Mouse (Mus musculus) midbrain, embryonic 10.5 days (tissue): ENCODE measurements around the gene Dirc2. TPM values are rescaled to one million over a fixed set of nuclear protein-coding genes. Genes with fewer than 3 reads are reported as not detected.

Source experiments
- DNase-seq: peaks from one replicate; pipeline ENCODE4 v3.0.0-alpha.2; 2017; ENCODE audit warnings: low spot score
- H3K27ac ChIP-seq: fragments of 300-500 bp; sonication (generic); replicated peaks from 2 replicates; pipeline ENCODE4 v1.5.1; 2016; ENCODE audit warnings: mild to moderate bottlenecking
- H3K27me3 ChIP-seq: fragments of 300-500 bp; sonication (generic); 2 replicates; pipeline ENCODE4 v1.6.1; 2016; ENCODE audit warnings: low read depth, mild to moderate bottlenecking; ENCODE audit not compliant: poor library complexity, severe bottlenecking
- H3K36me3 ChIP-seq: fragments of 300-500 bp; sonication (generic); 2 replicates; pipeline ENCODE4 v1.6.1; 2016; ENCODE audit warnings: mild to moderate bottlenecking, moderate library complexity
- H3K4me1 ChIP-seq: fragments of 300-500 bp; sonication (generic); 2 replicates; pipeline ENCODE4 v1.6.1; 2016
- H3K4me3 ChIP-seq: fragments of 300-500 bp; sonication (generic); 2 replicates; pipeline ENCODE4 v1.5.1; 2016; ENCODE audit warnings: mild to moderate bottlenecking, moderate library complexity
- H3K9me3 ChIP-seq: fragments of 300-500 bp; sonication (generic); replicated peaks from 2 replicates; pipeline ENCODE4 v1.6.1; 2016; ENCODE audit warnings: mild to moderate bottlenecking
- WGBS: fragments of 180-500 bp; shearing (Covaris S2); methylation state at CpG from one replicate; pipeline ENCODE4 v1.1.7; 2016; 5-methylcytosine and 5-hydroxymethylcytosine counted together
- polyA plus RNA-seq: library from polyadenylated mRNA; unstranded; fragments of >200 nt; fragmentation: Nextera tagmentation; extraction: Ambion mirVana; gene quantifications from 2 replicates; pipeline ENCODE4 v1.2.1, GENCODE M21; 2016

Dirc2 gene
- polyA plus RNA-seq, 1 experiment from 2014 or later, result 12.5 TPM

GRCm38 (mm10) chr16:35784134-35784725, 15.1 kb upstream of the Dirc2 start:
- WGBS, result 89% methylated on average over 7 of the region's 7 CpGs
- no peaks in the 10 kb centered on the region for H3K27me3 ChIP-seq

DNA sequence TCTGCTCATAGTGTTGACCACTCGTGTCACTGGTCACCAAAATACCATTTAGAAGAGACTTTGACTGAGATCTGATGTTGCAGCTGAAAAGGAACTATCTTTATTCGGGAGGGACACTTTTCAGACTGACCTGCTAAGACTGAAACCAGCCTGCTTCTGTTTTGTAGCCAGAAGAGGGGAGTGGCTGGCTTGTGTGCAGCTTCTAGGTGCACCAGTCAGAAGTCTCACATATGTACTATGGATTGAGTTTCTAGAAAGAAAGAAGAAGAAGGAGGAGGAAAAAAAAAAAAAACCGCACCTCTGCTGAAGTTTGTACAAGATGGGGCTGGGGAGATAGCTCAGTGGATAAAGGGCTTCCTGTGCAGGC, 14.0 kb upstream of the Dirc2 start:
- peaks cover 8% of the 10 kb centered on the region for H3K4me1 ChIP-seq
- no peak overlapping the region for H3K27ac ChIP-seq
- H3K9me3 ChIP-seq, result no peaks in the 10 kb centered on the region
- no peak overlapping the region for H3K4me3 ChIP-seq
- no peaks in the 10 kb centered on the region for H3K27me3 ChIP-seq
- WGBS, result 90% methylated on average over 3 of the region's 3 CpGs
- H3K36me3 ChIP-seq, result peaks cover 10% of the 10 kb centered on the region
- DNase-seq, result no peak

More at GRCm38 (mm10) chr16:35784134-35784725, 15.1 kb upstream of the Dirc2 start:
- no peak for DNase-seq
- no peaks in the 10 kb centered on the region for H3K9me3 ChIP-seq
- H3K27ac ChIP-seq, result no peak overlapping the region
- peaks cover 8% of the 10 kb centered on the region for H3K4me1 ChIP-seq
- H3K4me3 ChIP-seq, result no peak overlapping the region
- peaks cover 19% of the 10 kb centered on the region for H3K36me3 ChIP-seq

GRCm38 (mm10) chr16:35782451-35783206, 13.5 kb upstream of the Dirc2 start:
- Histone ChIP-seq H3K27me3 (no peaks in the 10 kb centered on the region), H3K9me3 (no peaks in the 10 kb centered on the region), H3K4me1 (peaks cover 6% of the 10 kb centered on the region), H3K4me3 (no peak overlapping the region), H3K27ac (no peak overlapping the region), H3K36me3 (peaks cover 5% of the 10 kb centered on the region; the same call in 1 of the 2 replicates)
- 92% methylated on average over 13 of the region's 13 CpGs for WGBS
- DNase-seq, result no peak

- no peak overlapping the region for H3K4me3 ChIP-seq
- 91% methylated on average over 5 of the region's 5 CpGs for WGBS
- DNase-seq, result no peak
- no peaks in the 10 kb centered on the region for H3K36me3 ChIP-seq
- no peaks in the 10 kb centered on the region for H3K4me1 ChIP-seq
- no peaks in the 10 kb centered on the region for H3K9me3 ChIP-seq
- no peaks in the 10 kb centered on the region for H3K27me3 ChIP-seq
- H3K27ac ChIP-seq, result no peak overlapping the region
Observed at GRCm38 (mm10) chr16:35781651-35782050, 12.5 kb upstream of the Dirc2 start.

DNA sequence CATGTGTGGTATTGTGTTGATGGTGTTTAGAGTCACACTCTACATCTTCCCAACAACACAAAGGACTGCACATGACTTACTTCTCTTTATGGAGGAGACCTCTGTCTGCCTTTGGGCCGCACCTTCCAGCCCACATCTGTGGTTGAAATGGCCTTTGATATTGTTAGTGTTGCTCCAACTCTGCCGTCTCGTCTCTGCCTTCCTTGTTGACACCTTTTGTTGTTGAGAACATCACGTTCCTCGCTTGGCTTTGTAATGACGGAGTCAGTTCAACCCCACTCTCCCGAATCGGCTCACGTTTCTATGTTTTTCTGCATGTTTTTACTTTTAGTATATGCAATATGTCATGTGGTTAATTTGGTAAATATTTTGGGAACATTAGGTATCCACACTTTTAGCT, 11.9 kb upstream of the Dirc2 start:
- no peaks in the 10 kb centered on the region for H3K27me3 ChIP-seq
- no peak overlapping the region for H3K27ac ChIP-seq
- no peaks in the 10 kb centered on the region for H3K36me3 ChIP-seq
- DNase-seq, result no peak
- H3K9me3 ChIP-seq, result no peaks in the 10 kb centered on the region
- WGBS, result 92% methylated on average over 9 of the region's 9 CpGs
- H3K4me3 ChIP-seq, result no peak overlapping the region
- no peaks in the 10 kb centered on the region for H3K4me1 ChIP-seq

GRCm38 (mm10) chr16:35779681-35780080, 10.5 kb upstream of the Dirc2 start:
- H3K4me3 ChIP-seq, result no peak overlapping the region
- H3K9me3 ChIP-seq, result no peaks in the 10 kb centered on the region
- WGBS, result 92% methylated on average over 7 of the region's 7 CpGs
- H3K27me3 ChIP-seq, result no peaks in the 10 kb centered on the region
- no peak overlapping the region for H3K27ac ChIP-seq
- H3K36me3 ChIP-seq, result no peaks in the 10 kb centered on the region
- no peaks in the 10 kb centered on the region for H3K4me1 ChIP-seq
- no peak for DNase-seq

DNA sequence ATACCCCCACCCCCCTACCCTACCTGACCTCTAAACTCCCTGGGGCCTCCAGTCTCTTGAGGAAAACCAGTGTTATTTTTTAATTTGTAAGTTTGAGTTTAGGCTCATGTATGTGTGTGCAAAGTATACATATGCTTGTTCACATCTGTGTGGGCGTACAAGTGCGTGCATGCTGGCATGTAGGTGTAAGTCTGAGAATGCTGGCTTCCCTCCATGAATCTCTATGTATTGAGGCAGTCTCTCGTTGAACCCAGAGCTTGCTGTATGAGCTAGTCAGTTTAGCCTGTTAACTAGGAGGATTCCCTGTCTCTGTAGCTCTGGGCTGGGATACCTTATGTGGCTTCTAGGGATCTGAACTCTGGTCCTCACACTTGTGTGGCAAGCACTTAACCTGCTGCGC, 8.6 kb upstream of the Dirc2 start:
- Histone ChIP-seq H3K36me3 (peaks cover 2% of the 10 kb centered on the region; the same call in 1 of the 2 replicates), H3K4me1 (no peaks in the 10 kb centered on the region), H3K9me3 (no peaks in the 10 kb centered on the region), H3K27me3 (no peaks in the 10 kb centered on the region), H3K4me3 (no peak overlapping the region), H3K27ac (no peak overlapping the region)
- no peak for DNase-seq
- 95% methylated on average over 4 of the region's 4 CpGs for WGBS

GRCm38 (mm10) chr16:35776737-35777136, 7.6 kb upstream of the Dirc2 start:
- no peak overlapping the region for H3K27ac ChIP-seq
- DNase-seq, result no peak
- peaks cover under 1% of the 10 kb centered on the region for H3K4me1 ChIP-seq
- no peaks in the 10 kb centered on the region for H3K9me3 ChIP-seq
- 94% methylated on average over 7 of the region's 7 CpGs for WGBS
- no peaks in the 10 kb centered on the region for H3K27me3 ChIP-seq
- H3K4me3 ChIP-seq, result no peak overlapping the region
- peaks cover 3% of the 10 kb centered on the region; the same call in 1 of the 2 replicates for H3K36me3 ChIP-seq

DNA sequence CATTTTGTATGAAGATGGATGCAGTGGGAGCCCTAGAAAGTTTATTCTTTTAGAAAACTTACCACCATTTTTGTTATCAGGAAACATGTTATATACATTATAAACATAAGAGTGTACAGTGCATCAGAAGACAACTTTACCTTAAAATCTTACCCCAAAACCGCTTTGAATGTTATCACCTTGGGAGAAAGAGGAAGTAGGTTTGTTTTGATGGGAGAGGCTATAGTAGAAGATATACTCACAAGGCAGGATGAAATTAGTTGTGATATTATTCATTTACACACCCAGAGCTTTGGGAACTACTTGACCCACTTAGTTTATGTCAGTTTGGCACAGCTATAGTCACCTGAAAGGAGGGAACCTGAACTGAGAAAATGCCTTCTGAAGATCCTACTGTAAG, 6.7 kb upstream of the Dirc2 start:
- WGBS, result 93% methylated on average over 1 of the region's 1 CpGs
- Histone ChIP-seq H3K27me3 (no peaks in the 10 kb centered on the region), H3K4me3 (no peak overlapping the region), H3K27ac (no peak overlapping the region), H3K4me1 (peaks cover 9% of the 10 kb centered on the region), H3K9me3 (no peaks in the 10 kb centered on the region), H3K36me3 (peaks cover 3% of the 10 kb centered on the region; the same call in 1 of the 2 replicates)
- no peak for DNase-seq

GRCm38 (mm10) chr16:35772598-35772997, 3.4 kb upstream of the Dirc2 start:
- Histone ChIP-seq H3K9me3 (no peaks in the 10 kb centered on the region), H3K27me3 (no peaks in the 10 kb centered on the region), H3K4me3 (no peak overlapping the region), H3K36me3 (peaks cover 3% of the 10 kb centered on the region; the same call in 1 of the 2 replicates), H3K4me1 (peaks cover 38% of the 10 kb centered on the region), H3K27ac (no peak overlapping the region)
- no peak for DNase-seq
- 88% methylated on average over 5 of the region's 5 CpGs for WGBS

DNA sequence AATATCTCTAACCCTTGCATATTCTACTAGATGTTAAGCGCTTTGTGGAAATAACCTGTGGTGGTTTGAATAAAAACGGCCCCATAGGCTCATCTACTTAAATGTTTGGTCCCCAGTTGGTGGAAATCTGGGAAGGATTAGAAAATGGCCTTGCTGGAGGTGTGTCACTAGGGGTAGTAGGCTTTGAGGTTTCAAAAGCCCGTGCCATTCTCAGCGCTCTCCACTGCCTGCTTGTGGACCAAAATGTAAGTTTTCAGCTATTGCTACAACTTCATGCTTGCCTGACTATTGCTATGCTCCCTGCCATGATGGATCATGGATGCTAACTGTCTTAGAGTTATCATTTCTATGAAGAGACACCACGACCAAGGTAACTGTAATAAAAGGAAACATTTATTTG, 2.5 kb upstream of the Dirc2 start:
- Histone ChIP-seq H3K27me3 (no peaks in the 10 kb centered on the region), H3K36me3 (peaks cover 3% of the 10 kb centered on the region; the same call in 1 of the 2 replicates), H3K9me3 (no peaks in the 10 kb centered on the region), H3K4me3 (peak overlapping the region; percentile 93; the same call in 1 of the 2 replicates), H3K4me1 (peaks cover 40% of the 10 kb centered on the region), H3K27ac (no peak overlapping the region)
- WGBS, result 88% methylated on average over 5 of the region's 5 CpGs
- no peak for DNase-seq

GRCm38 (mm10) chr16:35771141-35771540, 2.0 kb upstream of the Dirc2 start:
- Histone ChIP-seq H3K9me3 (no peaks in the 10 kb centered on the region), H3K4me3 (peak overlapping the region; percentile 93), H3K27me3 (no peaks in the 10 kb centered on the region), H3K36me3 (peaks cover 3% of the 10 kb centered on the region; the same call in 1 of the 2 replicates), H3K4me1 (peaks cover 40% of the 10 kb centered on the region), H3K27ac (no peak overlapping the region)
- WGBS, result 17% methylated on average over 8 of the region's 8 CpGs
- DNase-seq, result no peak
